Mouse (Mus musculus): Measurements from ENCODE around the gene Ssh2.

- TF ChIP-seq CTCF (IDR thresholded peaks at IDR 0.05; ENCODE audit: extremely low read depth, insufficient read depth, low read length) (no peak), POLR2A (IDR thresholded peaks at IDR 0.05; ENCODE audit: extremely low read depth, insufficient read depth, low read length) (no peak)
These were observed 228.9 kb downstream of the Ssh2 start for GRCm38 (mm10) chr11:77444939-77445338.
